Mouse (Mus musculus) neural tube, embryonic 13.5 days (tissue): ENCODE data around the gene Rbms1. TPM values are rescaled to one million over a fixed set of nuclear protein-coding genes. Genes with fewer than 3 reads are reported as not detected.

Source experiments
- ATAC-seq: fragments of 200-750 bp; cut with Nextera tagmentation; 2 replicates; pipeline ENCODE4 v1.8.0; 2017; ENCODE audit warnings: low read depth, mild to moderate bottlenecking, moderate TSS enrichment, moderate library complexity
- H3K27ac ChIP-seq: fragments of 300-500 bp; sonication (generic); replicated peaks from 2 replicates; pipeline ENCODE4 v1.5.1; 2015; ENCODE audit warnings: moderate library complexity, mild to moderate bottlenecking, inconsistent platforms
- H3K27me3 ChIP-seq: fragments of 300-500 bp; sonication (generic); 2 replicates; pipeline ENCODE4 v1.6.1; 2015; ENCODE audit warnings: mild to moderate bottlenecking, inconsistent platforms
- H3K36me3 ChIP-seq: fragments of 300-500 bp; sonication (generic); 2 replicates; pipeline ENCODE4 v1.6.1; 2015; ENCODE audit warnings: mild to moderate bottlenecking, inconsistent platforms
- H3K4me1 ChIP-seq: fragments of 300-500 bp; sonication (generic); replicated peaks from 2 replicates; pipeline ENCODE4 v1.6.1; 2015; ENCODE audit warnings: inconsistent platforms
- H3K4me2 ChIP-seq: fragments of 300-500 bp; sonication (generic); 2 replicates; pipeline ENCODE4 v1.6.1; 2015; ENCODE audit warnings: inconsistent platforms, mild to moderate bottlenecking, moderate library complexity
- H3K4me3 ChIP-seq: fragments of 300-500 bp; sonication (generic); 2 replicates; pipeline ENCODE4 v1.5.1; 2015; ENCODE audit warnings: mild to moderate bottlenecking, inconsistent platforms
- H3K9ac ChIP-seq: fragments of 300-500 bp; sonication (generic); 2 replicates; pipeline ENCODE4 v1.6.1; 2015; ENCODE audit warnings: moderate library complexity, mild to moderate bottlenecking, inconsistent platforms
- H3K9me3 ChIP-seq: fragments of 300-500 bp; sonication (generic); 2 replicates; pipeline ENCODE4 v1.6.1; 2016; ENCODE audit warnings: inconsistent platforms
- WGBS: fragments of 180-500 bp; shearing (Covaris S2); methylation state at CpG from one replicate; pipeline ENCODE4 v1.1.7; 2015; 5-methylcytosine and 5-hydroxymethylcytosine counted together
- polyA plus RNA-seq: library from polyadenylated mRNA; unstranded; fragments of >200 nt; fragmentation: Nextera tagmentation; extraction: Ambion mirVana; gene quantifications from 2 replicates; pipeline ENCODE4 v1.2.1, GENCODE M21; 2015

Rbms1 gene
- polyA plus RNA-seq, 1 experiment from 2014 or later, result 72.0 TPM

GRCm38 (mm10) chr2:60869001-60869743 lies 93.8 kb downstream of the Rbms1 start:
- H3K4me3 ChIP-seq, result no peak overlapping the region
- no peak overlapping the region for H3K27ac ChIP-seq
- no peak for ATAC-seq
- WGBS, result 86% methylated on average over 12 of the region's 12 CpGs
- no peaks in the 10 kb centered on the region for H3K27me3 ChIP-seq
- no peaks in the 10 kb centered on the region for H3K9me3 ChIP-seq
- peaks cover 44% of the 10 kb centered on the region for H3K4me1 ChIP-seq
- no peaks in the 10 kb centered on the region for H3K36me3 ChIP-seq
- no peak overlapping the region for H3K4me2 ChIP-seq
- H3K9ac ChIP-seq, result no peak overlapping the region

GRCm38 (mm10) chr2:60868060-60868662 lies 94.8 kb downstream of the Rbms1 start:
- Histone ChIP-seq H3K9ac (no peak overlapping the region), H3K36me3 (no peaks in the 10 kb centered on the region), H3K27ac (no peak overlapping the region), H3K4me3 (no peak overlapping the region), H3K27me3 (no peaks in the 10 kb centered on the region), H3K4me1 (peaks cover 49% of the 10 kb centered on the region), H3K9me3 (no peaks in the 10 kb centered on the region), H3K4me2 (no peak overlapping the region)
- no peak for ATAC-seq
- WGBS, result 87% methylated on average over 4 of the region's 4 CpGs

GRCm38 (mm10) chr2:60867304-60867703 lies 95.7 kb downstream of the Rbms1 start:
- no peak overlapping the region for H3K4me3 ChIP-seq
- no peak overlapping the region for H3K4me2 ChIP-seq
- no peaks in the 10 kb centered on the region for H3K27me3 ChIP-seq
- H3K27ac ChIP-seq, result no peak overlapping the region
- H3K9me3 ChIP-seq, result no peaks in the 10 kb centered on the region
- H3K36me3 ChIP-seq, result no peaks in the 10 kb centered on the region
- no peak overlapping the region for H3K9ac ChIP-seq
- WGBS, result 90% methylated on average over 8 of the region's 8 CpGs
- H3K4me1 ChIP-seq, result peaks cover 49% of the 10 kb centered on the region
- ATAC-seq, result no peak

DNA sequence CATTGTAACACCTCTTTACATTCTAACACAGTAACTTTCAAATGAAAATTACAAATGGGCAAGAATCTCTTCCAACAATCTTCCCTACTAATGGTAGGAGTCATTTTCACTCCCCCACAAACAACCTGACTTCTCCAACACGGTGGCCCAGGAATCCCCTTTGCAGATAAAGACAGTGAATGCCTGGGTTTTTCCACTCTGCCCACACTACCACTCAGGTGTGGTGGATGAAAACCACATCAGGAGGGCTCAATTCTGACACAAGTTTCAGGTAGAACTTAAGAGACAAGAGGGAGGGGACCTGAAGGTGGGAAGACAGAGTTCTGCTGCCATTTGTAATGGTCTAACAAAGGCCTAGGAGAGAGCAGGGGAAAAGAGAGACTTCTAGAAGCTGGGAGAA lies 97.1 kb downstream of the Rbms1 start:
- H3K4me3 ChIP-seq, result no peak overlapping the region
- peaks cover 42% of the 10 kb centered on the region for H3K4me1 ChIP-seq
- no peak for ATAC-seq
- no peaks in the 10 kb centered on the region for H3K36me3 ChIP-seq
- no peaks in the 10 kb centered on the region for H3K27me3 ChIP-seq
- H3K4me2 ChIP-seq, result no peak overlapping the region
- WGBS, result 77% methylated on average over 1 of the region's 1 CpGs
- no peak overlapping the region for H3K27ac ChIP-seq
- H3K9ac ChIP-seq, result no peak overlapping the region
- H3K9me3 ChIP-seq, result no peaks in the 10 kb centered on the region

DNA sequence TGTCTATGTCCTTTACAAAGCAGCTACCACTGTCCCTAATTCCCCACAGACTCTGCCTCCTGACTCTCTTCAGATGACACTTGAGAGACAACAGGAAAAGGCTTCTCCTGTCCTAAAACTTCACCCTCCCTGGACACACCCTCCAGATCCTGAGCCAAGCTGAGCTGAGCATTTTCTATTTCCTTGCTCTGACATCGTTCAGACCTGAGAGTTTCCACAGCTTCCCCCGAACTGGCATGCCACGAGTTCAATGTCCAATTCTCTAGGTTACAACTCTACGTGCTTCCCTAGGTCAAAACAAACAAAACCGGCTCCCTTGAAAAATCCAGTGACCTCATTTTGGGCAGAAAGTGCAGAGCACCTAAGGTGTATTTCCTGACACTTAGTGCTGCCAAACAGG lies 98.0 kb downstream of the Rbms1 start:
- H3K4me2 ChIP-seq, result no peak overlapping the region
- H3K36me3 ChIP-seq, result no peaks in the 10 kb centered on the region
- H3K9ac ChIP-seq, result no peak overlapping the region

DNA sequence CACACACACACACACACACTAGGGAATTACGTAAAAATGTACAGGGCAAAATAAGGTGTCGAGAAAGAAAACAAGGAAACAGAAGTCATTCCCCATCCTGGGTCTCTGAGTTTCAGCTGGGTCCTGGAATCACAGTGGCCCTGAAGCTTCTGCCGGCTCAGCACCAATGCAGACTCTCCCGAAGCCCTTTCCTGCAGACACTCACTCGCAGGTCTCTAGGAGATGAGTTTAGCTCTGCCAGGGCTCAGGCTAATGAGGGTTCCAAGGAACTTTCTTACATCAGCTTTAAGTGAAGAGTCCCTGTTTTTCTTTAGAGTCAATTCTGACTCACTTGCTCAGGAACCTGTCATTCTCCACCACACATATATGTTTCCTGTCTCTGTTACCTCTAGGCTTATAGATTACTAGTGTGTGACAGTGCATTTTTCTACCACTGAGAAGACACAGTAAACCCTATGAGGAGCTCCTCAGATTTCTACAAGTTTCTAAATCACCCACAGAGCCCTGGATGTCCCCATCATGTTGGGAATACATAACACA lies 98.7 kb downstream of the Rbms1 start:
- H3K4me1 ChIP-seq, result peaks cover 36% of the 10 kb centered on the region

More for the DNA sequence above, 98.0 kb downstream of the Rbms1 start:
- ATAC-seq, result no peak
- WGBS, result 72% methylated on average over 5 of the region's 5 CpGs
- no peaks in the 10 kb centered on the region for H3K9me3 ChIP-seq
- peaks cover 37% of the 10 kb centered on the region for H3K4me1 ChIP-seq
- H3K4me3 ChIP-seq, result no peak overlapping the region
- no peaks in the 10 kb centered on the region for H3K27me3 ChIP-seq
- no peak overlapping the region for H3K27ac ChIP-seq

DNA sequence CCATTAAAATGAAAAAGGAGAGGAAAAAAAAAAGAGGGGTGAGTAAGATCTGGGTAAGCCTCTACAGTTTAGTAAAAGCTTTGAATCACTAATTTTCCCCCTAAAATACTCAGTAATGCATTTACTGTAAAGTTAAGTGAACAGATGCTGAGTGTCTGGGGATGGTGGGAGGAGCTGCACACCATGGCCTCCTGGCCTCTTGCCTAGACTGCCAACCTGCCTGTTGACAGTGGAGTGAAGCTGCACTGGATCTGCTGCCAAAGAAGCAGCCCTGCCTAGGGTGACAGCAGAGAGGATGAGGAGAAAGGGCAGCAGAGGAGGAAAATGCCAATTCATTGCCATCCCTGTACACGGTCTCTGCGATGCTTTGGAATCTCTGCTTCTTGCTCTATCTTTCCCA lies 99.2 kb downstream of the Rbms1 start:
- Histone ChIP-seq H3K27me3 (no peaks in the 10 kb centered on the region), H3K9me3 (no peaks in the 10 kb centered on the region), H3K27ac (no peak overlapping the region), H3K4me2 (no peak overlapping the region), H3K9ac (no peak overlapping the region), H3K36me3 (no peaks in the 10 kb centered on the region), H3K4me1 (peaks cover 33% of the 10 kb centered on the region), H3K4me3 (no peak overlapping the region)
- no peak for ATAC-seq
- WGBS, result 95% methylated on average over 2 of the region's 2 CpGs

More for the DNA sequence above, 98.7 kb downstream of the Rbms1 start:
- no peak for ATAC-seq
- no peaks in the 10 kb centered on the region for H3K27me3 ChIP-seq
- H3K36me3 ChIP-seq, result no peaks in the 10 kb centered on the region
- H3K4me2 ChIP-seq, result no peak overlapping the region
- no peak overlapping the region for H3K27ac ChIP-seq
- 81% methylated on average over 5 of the region's 5 CpGs for WGBS
- no peak overlapping the region for H3K4me3 ChIP-seq
- no peak overlapping the region for H3K9ac ChIP-seq
- H3K9me3 ChIP-seq, result no peaks in the 10 kb centered on the region

DNA sequence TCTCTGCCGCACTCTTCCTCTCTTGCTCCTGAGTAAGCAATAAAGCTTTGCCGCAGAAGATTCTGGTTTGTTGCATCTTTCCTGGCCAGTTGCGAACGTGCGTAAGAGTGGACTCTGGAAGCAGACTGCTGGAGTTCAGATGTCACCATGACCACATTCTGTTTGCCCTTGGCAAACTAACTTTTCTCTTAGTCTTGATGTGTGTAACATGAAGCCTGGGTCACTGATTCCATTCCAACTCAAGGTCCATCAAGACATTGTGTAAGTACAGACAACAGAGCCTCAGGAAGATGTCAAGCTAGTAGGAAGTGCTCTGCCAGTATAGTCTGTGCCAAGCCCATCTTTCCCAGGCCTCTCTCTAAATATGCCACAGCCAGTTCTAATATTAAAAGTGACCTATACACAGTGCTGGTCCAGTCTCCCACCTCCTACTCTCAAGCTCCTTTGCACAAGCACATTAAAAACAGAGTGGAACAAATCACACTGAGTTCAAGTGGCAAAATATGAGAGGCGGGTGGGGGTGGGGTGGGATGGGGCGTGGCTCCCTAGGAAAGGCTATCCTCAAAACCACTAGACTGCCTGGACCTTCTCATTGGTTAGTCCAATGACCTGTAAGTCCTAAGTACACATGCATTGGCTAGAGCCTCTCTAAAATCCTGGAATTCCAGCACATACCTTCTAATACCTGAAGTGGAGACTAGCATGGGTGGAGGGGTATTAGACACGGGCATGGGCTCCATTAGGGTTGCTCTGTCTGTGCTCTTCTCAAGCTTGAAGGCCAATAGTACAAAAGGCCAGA lies 99.9 kb downstream of the Rbms1 start:
- no peak for ATAC-seq
- H3K27ac ChIP-seq, result no peak overlapping the region
- WGBS, result 93% methylated on average over 8 of the region's 8 CpGs

DNA sequence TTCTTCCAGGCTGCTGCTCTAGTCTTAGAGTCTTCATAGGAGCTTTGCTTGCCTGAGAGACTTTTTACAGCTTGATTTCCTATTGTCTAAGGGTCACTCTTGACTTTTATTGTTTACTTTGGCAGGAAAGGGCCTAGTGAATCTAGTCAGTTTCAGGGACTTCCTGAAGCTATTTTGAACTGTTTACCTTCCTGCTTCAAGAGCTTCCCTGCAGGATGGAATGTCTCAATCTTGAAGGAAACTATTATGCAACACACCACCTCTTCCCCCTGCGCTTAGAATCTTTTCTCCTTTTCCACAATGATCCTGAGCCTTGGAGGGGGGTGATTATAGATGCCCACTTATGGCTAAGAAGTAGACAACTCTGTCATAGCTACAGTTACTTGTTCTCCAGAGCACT lies 104.9 kb downstream of the Rbms1 start:
- H3K4me1 ChIP-seq, result no peaks in the 10 kb centered on the region; the same call in 1 of the 2 replicates
- H3K9me3 ChIP-seq, result no peaks in the 10 kb centered on the region
- no peak overlapping the region for H3K4me2 ChIP-seq
- no peaks in the 10 kb centered on the region for H3K27me3 ChIP-seq
- H3K4me3 ChIP-seq, result no peak overlapping the region
- no peak overlapping the region for H3K9ac ChIP-seq
- H3K27ac ChIP-seq, result no peak overlapping the region
- WGBS, result 85% methylated on average over 1 of the region's 1 CpGs
- no peaks in the 10 kb centered on the region for H3K36me3 ChIP-seq
- no peak for ATAC-seq

More for the DNA sequence above, 99.9 kb downstream of the Rbms1 start:
- Histone ChIP-seq H3K4me3 (no peak overlapping the region), H3K36me3 (no peaks in the 10 kb centered on the region), H3K4me1 (peaks cover 31% of the 10 kb centered on the region), H3K27me3 (no peaks in the 10 kb centered on the region), H3K4me2 (no peak overlapping the region), H3K9me3 (no peaks in the 10 kb centered on the region), H3K9ac (no peak overlapping the region)

- Histone ChIP-seq H3K9ac (no peak overlapping the region), H3K4me3 (no peak overlapping the region), H3K4me2 (no peak overlapping the region), H3K36me3 (no peaks in the 10 kb centered on the region), H3K4me1 (peaks cover 3% of the 10 kb centered on the region; the same call in 1 of the 2 replicates), H3K27ac (no peak overlapping the region), H3K9me3 (no peaks in the 10 kb centered on the region), H3K27me3 (no peaks in the 10 kb centered on the region)
- WGBS, result 89% methylated on average over 2 of the region's 2 CpGs
- ATAC-seq, result no peak
Observed at GRCm38 (mm10) chr2:60856097-60856496, 106.9 kb downstream of the Rbms1 start.

DNA sequence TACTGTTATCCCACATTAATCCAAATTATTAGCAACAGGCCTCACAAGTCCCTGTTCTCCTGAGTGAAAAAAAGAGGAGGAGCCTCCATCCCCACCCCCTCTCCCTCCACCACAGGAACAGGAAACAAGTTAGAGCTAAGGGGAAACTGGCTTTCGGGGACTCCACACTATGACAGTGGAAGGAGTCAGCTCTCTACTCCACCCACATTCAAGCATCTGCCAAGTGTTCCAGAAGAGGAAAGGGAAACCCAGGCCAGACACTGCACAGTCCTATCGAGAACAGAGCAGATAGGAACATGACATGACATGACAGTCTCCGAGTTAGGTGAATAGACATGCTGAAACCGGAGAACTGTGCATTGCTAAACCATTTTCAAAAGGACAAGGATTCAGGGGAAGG lies 108.0 kb downstream of the Rbms1 start:
- H3K36me3 ChIP-seq, result no peaks in the 10 kb centered on the region
- no peaks in the 10 kb centered on the region for H3K9me3 ChIP-seq
- H3K4me1 ChIP-seq, result peaks cover 14% of the 10 kb centered on the region
- ATAC-seq, result no peak
- H3K27ac ChIP-seq, result no peak overlapping the region
- no peak overlapping the region for H3K4me3 ChIP-seq
- no peak overlapping the region for H3K4me2 ChIP-seq
- H3K9ac ChIP-seq, result no peak overlapping the region
- WGBS, result 61% methylated on average over 4 of the region's 4 CpGs
- no peaks in the 10 kb centered on the region for H3K27me3 ChIP-seq

DNA sequence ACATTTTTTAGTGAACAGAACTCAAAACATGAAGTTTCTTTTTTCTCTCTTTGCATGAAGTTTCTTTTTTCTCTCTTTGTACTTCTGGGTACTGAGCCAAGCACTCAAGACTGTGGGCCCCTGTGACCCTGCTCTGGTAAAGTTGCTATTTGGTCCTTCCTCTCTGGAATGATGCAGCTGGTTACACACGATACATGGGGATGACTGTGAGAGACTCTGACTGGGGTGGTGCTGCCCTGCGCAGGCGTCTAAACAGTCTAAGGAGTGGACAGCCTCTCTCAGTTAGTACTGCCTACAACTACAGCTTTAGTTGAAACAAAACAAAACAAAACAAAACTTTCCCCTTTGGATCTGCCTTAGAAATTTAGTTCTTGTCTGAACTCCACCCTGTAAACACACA lies 111.1 kb downstream of the Rbms1 start:
- no peak for ATAC-seq
- H3K4me2 ChIP-seq, result no peak overlapping the region
- peaks cover 14% of the 10 kb centered on the region for H3K4me1 ChIP-seq
- no peaks in the 10 kb centered on the region for H3K36me3 ChIP-seq
- 75% methylated on average over 3 of the region's 3 CpGs for WGBS
- H3K9me3 ChIP-seq, result no peaks in the 10 kb centered on the region
- no peak overlapping the region for H3K27ac ChIP-seq
- H3K27me3 ChIP-seq, result no peaks in the 10 kb centered on the region
- H3K9ac ChIP-seq, result no peak overlapping the region
- no peak overlapping the region for H3K4me3 ChIP-seq
